Mouse (Mus musculus) NIH3T3 (cell line): ENCODE measurements around the gene Klf11.

Experiments used
- DNase-seq: peaks from one replicate; pipeline ENCODE4 v3.0.0-alpha.2; 2012; ENCODE audit warnings: low read depth

Gene Klf11

DNA sequence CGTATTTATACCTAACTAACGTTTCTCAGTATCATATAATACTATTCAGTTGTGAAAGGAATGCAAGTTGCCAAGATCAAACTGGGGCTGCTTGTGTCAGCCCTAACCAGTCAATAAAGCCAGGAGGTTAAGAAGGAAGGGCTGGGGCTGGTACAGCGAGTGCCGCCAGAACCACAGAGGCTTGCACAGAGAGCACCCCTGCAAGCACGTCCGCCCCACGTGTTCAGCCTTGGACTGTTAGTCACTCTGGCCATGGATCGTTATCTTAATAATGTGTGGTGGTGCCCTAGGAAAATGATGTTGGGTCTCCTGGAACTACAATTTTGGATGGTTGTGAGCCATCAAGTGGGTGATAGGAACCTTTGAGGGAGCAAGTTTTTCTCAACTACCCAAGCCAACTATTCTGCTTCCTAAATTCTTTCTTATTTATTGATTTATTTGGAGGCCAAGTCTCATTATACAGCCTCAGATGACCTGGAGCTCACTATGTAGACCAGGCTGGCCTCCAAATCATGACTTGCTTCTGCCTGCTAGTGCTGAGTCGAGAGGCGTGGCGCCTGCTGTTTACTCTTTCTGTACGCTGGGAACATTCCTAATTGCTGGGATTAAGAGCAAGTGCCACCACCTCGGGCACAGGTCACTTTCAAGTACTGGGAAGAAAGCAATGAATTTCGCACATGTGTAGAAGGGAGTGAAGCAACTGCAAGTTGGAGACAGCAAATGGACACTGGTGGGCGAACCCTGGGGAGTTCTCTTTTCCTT lies 54.6 kb downstream of the Klf11 start:
- DNase-seq: no peak

- peak; percentile 59 for DNase-seq
These were observed 55.8 kb downstream of the Klf11 start for GRCm38 (mm10) chr12:24706764-24707479.

DNA sequence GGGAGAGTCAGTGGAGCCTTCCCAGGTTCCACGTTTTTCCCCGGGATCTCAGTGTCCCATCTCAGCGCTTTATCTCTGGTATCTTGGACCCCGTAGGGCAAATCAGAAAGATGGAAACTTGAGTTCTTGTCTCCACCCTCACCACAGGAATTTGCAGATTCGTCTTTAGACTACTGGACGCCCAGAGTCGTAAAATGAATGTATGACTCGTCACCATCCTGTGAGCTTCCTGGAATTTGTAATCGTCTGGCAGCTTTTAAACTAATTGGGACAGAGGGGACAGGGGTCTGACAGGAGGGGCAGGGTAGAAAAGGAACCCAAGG lies 56.4 kb downstream of the Klf11 start:
- peak; percentile 36 for DNase-seq

GRCm38 (mm10) chr12:24707954-24708823 lies 57.1 kb downstream of the Klf11 start, which contains the start of gene Rrm2:
TSS of gene Rrm2 (plus strand) at chr12:24708241.
- DNase-seq: peak; percentile 97

DNA sequence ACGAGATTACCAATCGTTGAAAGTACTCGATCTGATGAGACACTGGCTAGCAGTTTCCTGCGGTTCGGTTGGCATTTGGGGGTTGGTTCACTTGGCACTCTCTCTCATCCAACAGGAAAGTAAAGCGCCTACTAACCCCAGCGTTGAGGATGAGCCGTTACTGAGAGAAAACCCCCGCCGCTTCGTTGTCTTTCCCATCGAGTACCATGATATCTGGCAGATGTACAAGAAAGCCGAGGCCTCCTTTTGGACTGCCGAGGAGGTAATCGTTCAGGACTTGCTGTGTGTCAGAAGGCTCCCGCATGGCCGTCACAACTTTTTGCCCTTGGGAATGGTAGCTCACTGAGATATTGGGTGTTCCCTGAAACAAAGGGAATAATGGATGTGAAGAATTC lies 57.7 kb downstream of the Klf11 start:
- no peak for DNase-seq

GRCm38 (mm10) chr12:24709409-24709808 lies 58.3 kb downstream of the Klf11 start:
- DNase-seq: peak; percentile 61

- DNase-seq: peak; percentile 95
These were observed 58.9 kb downstream of the Klf11 start for GRCm38 (mm10) chr12:24709831-24710508.

DNA sequence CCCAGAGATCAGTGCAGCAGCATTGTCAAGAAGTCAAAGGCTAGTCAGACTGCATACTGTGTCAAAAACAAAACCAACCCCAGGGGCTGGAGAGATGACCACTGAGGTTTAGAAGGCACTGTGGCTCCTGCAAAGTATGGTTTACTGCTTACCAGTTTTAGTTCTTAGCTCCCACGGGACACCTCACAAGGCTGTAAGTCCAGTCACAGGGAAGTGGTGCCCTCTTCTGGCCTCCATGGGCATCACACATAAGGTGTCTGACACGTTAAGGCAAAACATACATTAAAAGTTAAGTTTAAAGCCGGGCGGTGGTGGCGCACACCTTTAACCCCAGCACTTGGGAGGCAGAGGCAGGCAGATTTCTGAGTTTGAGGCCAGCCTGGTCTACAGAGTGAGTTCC lies 59.6 kb downstream of the Klf11 start:
- DNase-seq: peak; percentile 74
